Mouse (Mus musculus) neural tube, embryonic 15.5 days (tissue): Measurements from ENCODE around the gene Pcif1. TPM values are rescaled to one million over a fixed set of nuclear protein-coding genes. Genes with fewer than 3 reads are reported as not detected.
"Not testable (repeated sequence)": the region's sequence is repeated elsewhere in the genome, so short reads cannot be mapped to it uniquely, and the experiment has no call there.

Experiments used
- ATAC-seq: fragments of 200-750 bp; cut with Nextera tagmentation; 2 replicates; pipeline ENCODE4 v1.8.0; 2017; ENCODE audit warnings: mild to moderate bottlenecking, moderate TSS enrichment, moderate library complexity; ENCODE audit not compliant: low FRiP score
- H3K27ac ChIP-seq: fragments of 300-500 bp; sonication (generic); replicated peaks from 2 replicates; pipeline ENCODE4 v1.5.1; 2015; ENCODE audit warnings: mild to moderate bottlenecking, inconsistent platforms
- H3K27me3 ChIP-seq: fragments of 300-500 bp; sonication (generic); replicated peaks from 2 replicates; pipeline ENCODE4 v1.6.1; 2015; ENCODE audit warnings: inconsistent platforms
- H3K36me3 ChIP-seq: fragments of 300-500 bp; sonication (generic); 2 replicates; pipeline ENCODE4 v1.6.1; 2015; ENCODE audit warnings: inconsistent platforms
- H3K4me1 ChIP-seq: fragments of 300-500 bp; sonication (generic); 2 replicates; pipeline ENCODE4 v1.6.1; 2015; ENCODE audit warnings: inconsistent platforms
- H3K4me2 ChIP-seq: fragments of 300-500 bp; sonication (generic); 2 replicates; pipeline ENCODE4 v1.6.1; 2015; ENCODE audit warnings: inconsistent platforms, mild to moderate bottlenecking, moderate library complexity
- H3K4me3 ChIP-seq: fragments of 300-500 bp; sonication (generic); replicated peaks from 2 replicates; pipeline ENCODE4 v1.5.1; 2015; ENCODE audit warnings: mild to moderate bottlenecking, inconsistent platforms
- H3K9ac ChIP-seq: fragments of 300-500 bp; sonication (generic); replicated peaks from 2 replicates; pipeline ENCODE4 v1.6.1; 2015; ENCODE audit warnings: mild to moderate bottlenecking, inconsistent platforms
- H3K9me3 ChIP-seq: fragments of 300-500 bp; sonication (generic); replicated peaks from 2 replicates; pipeline ENCODE4 v1.6.1; 2016; ENCODE audit warnings: inconsistent platforms
- WGBS: fragments of 180-500 bp; shearing (Covaris S2); methylation state at CpG from one replicate; pipeline ENCODE4 v1.1.7; 2015; ENCODE audit warnings: mixed read lengths; 5-methylcytosine and 5-hydroxymethylcytosine counted together
- polyA plus RNA-seq: library from polyadenylated mRNA; unstranded; fragments of >200 nt; fragmentation: Nextera tagmentation; extraction: Ambion mirVana; gene quantifications from 2 replicates; pipeline ENCODE4 v1.2.1, GENCODE M21; 2015

The Pcif1 gene
- polyA plus RNA-seq, 1 experiment from 2014 or later, result 79.9 TPM

- no peak overlapping the region for H3K4me2 ChIP-seq
- no peaks in the 10 kb centered on the region for H3K27me3 ChIP-seq
- no peaks in the 10 kb centered on the region for H3K9me3 ChIP-seq
- ATAC-seq, result no peak
- no peak overlapping the region for H3K27ac ChIP-seq
- H3K36me3 ChIP-seq, result no peaks in the 10 kb centered on the region
- 84% methylated on average over 7 of the region's 7 CpGs for WGBS
- H3K4me1 ChIP-seq, result no peaks in the 10 kb centered on the region
- no peak overlapping the region for H3K4me3 ChIP-seq
- no peak overlapping the region for H3K9ac ChIP-seq
Measured at GRCm38 (mm10) chr2:164868491-164868890, 10.6 kb upstream of the Pcif1 start.

- H3K36me3 ChIP-seq, result no peaks in the 10 kb centered on the region
- H3K9me3 ChIP-seq, result no peaks in the 10 kb centered on the region
- no peaks in the 10 kb centered on the region for H3K27me3 ChIP-seq
- H3K4me2 ChIP-seq, result no peak overlapping the region
- 0 out of 2 replicates have a peak, but pooled peaks cover 12% of the 10 kb centered on the region for H3K4me1 ChIP-seq
- H3K9ac ChIP-seq, result no peak overlapping the region
- 60% methylated on average over 6 of the region's 6 CpGs for WGBS
- no peak overlapping the region for H3K27ac ChIP-seq
- H3K4me3 ChIP-seq, result no peak overlapping the region
- ATAC-seq, result no peak
Measured at GRCm38 (mm10) chr2:164871602-164872303, 7.4 kb upstream of the Pcif1 start.

- Histone ChIP-seq H3K4me1 (peaks cover 26% of the 10 kb centered on the region), H3K9me3 (no peaks in the 10 kb centered on the region), H3K36me3 (no peaks in the 10 kb centered on the region), H3K9ac (no peak overlapping the region), H3K4me3 (no peak overlapping the region), H3K27me3 (no peaks in the 10 kb centered on the region), H3K27ac (peak overlapping the region; percentile 65; the same call in 1 of the 2 replicates), H3K4me2 (no peak overlapping the region)
- 49% methylated on average over 3 of the region's 3 CpGs for WGBS
- no peak for ATAC-seq
Measured at GRCm38 (mm10) chr2:164873621-164874020, 5.5 kb upstream of the Pcif1 start.

- Histone ChIP-seq H3K27ac (peak overlapping the region; percentile 65), H3K4me3 (no peak overlapping the region), H3K9ac (no peak overlapping the region; the same call in 1 of the 2 replicates), H3K4me1 (peaks cover 28% of the 10 kb centered on the region), H3K9me3 (no peaks in the 10 kb centered on the region), H3K27me3 (no peaks in the 10 kb centered on the region), H3K36me3 (no peaks in the 10 kb centered on the region), H3K4me2 (no peak overlapping the region)
- 0% methylated on average over 1 of the region's 1 CpGs for WGBS
- ATAC-seq, result no peak
Measured at GRCm38 (mm10) chr2:164874239-164874769, 4.8 kb upstream of the Pcif1 start.

GRCm38 (mm10) chr2:164875648-164876047, 3.5 kb upstream of the Pcif1 start:
- H3K27ac ChIP-seq, H3K9me3 ChIP-seq, H3K36me3 ChIP-seq, H3K27me3 ChIP-seq, H3K9ac ChIP-seq, H3K4me3 ChIP-seq, ATAC-seq, H3K4me2 ChIP-seq: not testable (repeated sequence)
- 57% methylated on average over 2 of the region's 2 CpGs for WGBS
- H3K4me1 ChIP-seq, result peaks cover 35% of the 10 kb centered on the region

- H3K36me3 ChIP-seq, H3K9ac ChIP-seq, H3K9me3 ChIP-seq, H3K27me3 ChIP-seq, ATAC-seq: not testable (repeated sequence)
- Histone ChIP-seq H3K4me3 (peak overlapping the region; percentile 89), H3K27ac (peak overlapping the region; percentile 100; the same call in 1 of the 2 replicates), H3K4me1 (peaks cover 43% of the 10 kb centered on the region), H3K4me2 (peak overlapping the region; percentile 96)
- WGBS, result 71% methylated on average over 11 of the region's 11 CpGs
Measured at GRCm38 (mm10) chr2:164877376-164878215, 1.5 kb upstream of the Pcif1 start.

- H3K4me2 ChIP-seq, result peak overlapping the region; percentile 96
- under 1% methylated on average over 28 of the region's 28 CpGs for WGBS
- H3K4me3 ChIP-seq, result peak overlapping the region; percentile 89
- H3K27me3 ChIP-seq, result no peaks in the 10 kb centered on the region
- peaks cover 10% of the 10 kb centered on the region for H3K36me3 ChIP-seq
- ATAC-seq, result peak; percentile 63
- peaks cover 43% of the 10 kb centered on the region for H3K4me1 ChIP-seq
- peak overlapping the region; percentile 100 for H3K27ac ChIP-seq
- peak overlapping the region; percentile 100 for H3K9ac ChIP-seq
- H3K9me3 ChIP-seq, result no peaks in the 10 kb centered on the region
Measured at GRCm38 (mm10) chr2:164878509-164879227, 436 bp upstream of the Pcif1 start.

- H3K4me2 ChIP-seq, result peak overlapping the region; percentile 96
- H3K4me1 ChIP-seq, result peaks cover 35% of the 10 kb centered on the region
- no peaks in the 10 kb centered on the region for H3K9me3 ChIP-seq
- peak overlapping the region; percentile 89 for H3K4me3 ChIP-seq
- WGBS, result under 1% methylated on average over 52 of the region's 72 CpGs
- peak overlapping the region; percentile 100 for H3K27ac ChIP-seq
- peak overlapping the region; percentile 100 for H3K9ac ChIP-seq
- peak; percentile 92 for ATAC-seq
- H3K36me3 ChIP-seq, result peaks cover 19% of the 10 kb centered on the region
- no peaks in the 10 kb centered on the region for H3K27me3 ChIP-seq
Measured at GRCm38 (mm10) chr2:164879568-164880277, 619 bp downstream of the Pcif1 start.

- H3K9me3 ChIP-seq, result no peaks in the 10 kb centered on the region
- ATAC-seq, result no peak
- no peak overlapping the region for H3K27ac ChIP-seq
- no peak overlapping the region for H3K9ac ChIP-seq
- peaks cover 46% of the 10 kb centered on the region for H3K36me3 ChIP-seq
- 18% methylated on average over 9 of the region's 9 CpGs for WGBS
- no peak overlapping the region for H3K4me3 ChIP-seq
- H3K4me1 ChIP-seq, result peaks cover 25% of the 10 kb centered on the region
- no peak overlapping the region for H3K4me2 ChIP-seq
- no peaks in the 10 kb centered on the region for H3K27me3 ChIP-seq
Measured at GRCm38 (mm10) chr2:164882619-164883018, 3.5 kb downstream of the Pcif1 start.

GRCm38 (mm10) chr2:164885788-164886187, 6.7 kb downstream of the Pcif1 start:
- Histone ChIP-seq H3K27ac (no peak overlapping the region), H3K4me3 (no peak overlapping the region), H3K9me3 (no peaks in the 10 kb centered on the region), H3K4me1 (peaks cover 7% of the 10 kb centered on the region), H3K36me3 (peaks cover 78% of the 10 kb centered on the region), H3K9ac (no peak overlapping the region), H3K4me2 (no peak overlapping the region), H3K27me3 (no peaks in the 10 kb centered on the region)
- ATAC-seq, result no peak
- WGBS, result 64% methylated on average over 7 of the region's 7 CpGs

- no peak overlapping the region for H3K27ac ChIP-seq
- H3K9ac ChIP-seq, result no peak overlapping the region
- ATAC-seq, result no peak
- H3K4me2 ChIP-seq, result no peak overlapping the region
- H3K27me3 ChIP-seq, result no peaks in the 10 kb centered on the region
- 96% methylated on average over 10 of the region's 10 CpGs for WGBS
- no peaks in the 10 kb centered on the region for H3K9me3 ChIP-seq
- H3K4me1 ChIP-seq, result no peaks in the 10 kb centered on the region; the same call in 1 of the 2 replicates
- no peak overlapping the region for H3K4me3 ChIP-seq
- peaks cover 86% of the 10 kb centered on the region for H3K36me3 ChIP-seq
Measured at GRCm38 (mm10) chr2:164886617-164887016, 7.5 kb downstream of the Pcif1 start.
